Mouse (Mus musculus) thymus, postnatal 0 days (tissue): ENCODE results near the gene Tanc1. TPM values are rescaled to one million over a fixed set of nuclear protein-coding genes. Genes with fewer than 3 reads are reported as not detected.

Source experiments
- DNase-seq: peaks from one replicate; pipeline ENCODE4 v3.0.0-alpha.2; 2015; ENCODE audit warnings: low spot score
- polyA plus RNA-seq: library from polyadenylated mRNA; unstranded; fragments of >200 nt; fragmentation: Nextera tagmentation; extraction: Ambion mirVana; gene quantifications from 2 replicates; pipeline ENCODE4 v1.2.1, GENCODE M21; 2015

The Tanc1 gene
- polyA plus RNA-seq, 1 experiment from 2014 or later: 3.3 TPM

DNA sequence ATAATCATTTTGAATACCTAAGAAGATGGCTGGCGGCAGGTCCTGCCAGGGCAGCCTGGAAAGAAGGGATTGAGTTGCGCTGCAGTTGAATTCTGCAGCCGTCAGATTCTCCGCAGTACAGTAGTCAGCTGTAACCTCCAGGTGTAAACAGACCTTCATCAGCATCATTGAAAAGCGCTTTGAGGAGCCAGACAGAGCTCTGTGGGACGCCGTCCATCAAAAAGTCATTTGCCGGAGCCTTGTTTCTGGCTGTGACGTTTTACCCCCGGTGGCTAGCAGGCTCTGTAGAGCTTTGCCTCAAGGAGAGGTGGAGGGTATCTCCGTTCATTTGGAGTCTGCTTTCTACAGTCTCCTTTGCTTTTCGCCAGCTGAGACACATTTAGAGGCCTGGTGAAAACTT lies 36.6 kb downstream of the Tanc1 start:
- no peak for DNase-seq

- no peak for DNase-seq
Measured at GRCm38 (mm10) chr2:59651801-59652200, 40.0 kb downstream of the Tanc1 start.

- DNase-seq: no peak
Measured at GRCm38 (mm10) chr2:59652702-59653101, 40.9 kb downstream of the Tanc1 start.

GRCm38 (mm10) chr2:59653306-59654165 lies 41.7 kb downstream of the Tanc1 start:
- no peak for DNase-seq

DNA sequence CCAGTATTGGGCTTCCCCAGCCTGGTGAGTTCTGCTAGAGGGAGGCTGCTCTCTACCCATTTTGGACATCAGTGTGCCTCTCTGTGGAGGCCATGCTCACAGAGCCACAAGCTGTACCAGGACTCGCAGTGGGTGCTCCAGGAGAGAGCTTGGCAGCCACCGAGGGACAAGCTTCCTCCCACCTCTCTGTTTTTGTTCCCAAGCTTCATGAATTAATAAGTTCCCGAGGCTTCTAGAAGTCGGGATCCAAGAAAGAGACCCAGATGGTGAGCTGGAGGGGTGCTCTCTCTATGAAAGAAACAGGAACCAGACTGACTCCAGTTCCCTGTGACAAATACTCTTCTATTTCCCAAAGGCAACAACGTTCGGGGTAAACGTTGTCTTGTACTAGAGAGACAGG lies 43.6 kb downstream of the Tanc1 start:
- no peak for DNase-seq

GRCm38 (mm10) chr2:59656680-59657079 lies 44.8 kb downstream of the Tanc1 start:
- no peak for DNase-seq

GRCm38 (mm10) chr2:59659686-59660085 lies 47.8 kb downstream of the Tanc1 start:
- no peak for DNase-seq

- no peak for DNase-seq
Measured at GRCm38 (mm10) chr2:59660891-59661805, 49.3 kb downstream of the Tanc1 start.

DNA sequence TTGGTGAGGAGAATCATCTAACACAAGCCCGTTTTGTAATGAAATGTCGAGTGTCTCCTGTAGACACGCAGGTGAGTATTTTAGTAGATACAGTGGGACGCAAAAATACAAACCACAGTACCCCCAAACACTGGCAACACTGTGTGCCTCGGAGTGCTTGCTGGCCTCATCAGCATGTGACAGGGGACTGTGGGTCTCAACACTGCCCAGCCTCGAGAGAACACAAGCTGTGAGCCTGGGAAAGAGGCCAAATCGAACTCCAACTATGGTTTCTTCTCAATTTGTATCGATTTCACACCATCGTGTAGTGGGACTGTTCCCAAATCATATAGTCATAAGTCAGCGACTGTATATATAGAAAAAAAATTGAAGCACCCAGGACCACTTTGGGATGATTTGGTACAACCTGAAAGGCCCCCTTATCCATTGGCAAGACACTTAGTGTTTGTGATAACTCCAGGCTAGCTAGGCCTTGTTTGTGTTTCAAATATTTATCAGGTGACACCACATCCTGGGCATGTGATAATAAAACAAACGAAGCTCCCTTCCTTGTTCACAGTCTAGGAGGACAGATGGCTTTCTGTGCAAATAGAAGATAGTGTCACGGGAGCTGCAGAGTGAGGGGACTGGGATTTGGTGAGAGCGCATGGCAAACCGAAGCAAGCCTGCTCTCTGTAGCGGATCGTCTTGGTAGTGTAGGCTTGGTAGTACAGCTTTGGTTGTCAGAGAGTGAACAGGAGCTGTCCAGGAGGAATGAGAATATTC lies 53.1 kb downstream of the Tanc1 start:
- DNase-seq: no peak

GRCm38 (mm10) chr2:59666533-59666932 lies 54.7 kb downstream of the Tanc1 start:
- DNase-seq: no peak

- no peak for DNase-seq
Measured at GRCm38 (mm10) chr2:59670087-59671060, 58.5 kb downstream of the Tanc1 start.

- no peak for DNase-seq
Measured at GRCm38 (mm10) chr2:59671671-59672070, 59.8 kb downstream of the Tanc1 start.

DNA sequence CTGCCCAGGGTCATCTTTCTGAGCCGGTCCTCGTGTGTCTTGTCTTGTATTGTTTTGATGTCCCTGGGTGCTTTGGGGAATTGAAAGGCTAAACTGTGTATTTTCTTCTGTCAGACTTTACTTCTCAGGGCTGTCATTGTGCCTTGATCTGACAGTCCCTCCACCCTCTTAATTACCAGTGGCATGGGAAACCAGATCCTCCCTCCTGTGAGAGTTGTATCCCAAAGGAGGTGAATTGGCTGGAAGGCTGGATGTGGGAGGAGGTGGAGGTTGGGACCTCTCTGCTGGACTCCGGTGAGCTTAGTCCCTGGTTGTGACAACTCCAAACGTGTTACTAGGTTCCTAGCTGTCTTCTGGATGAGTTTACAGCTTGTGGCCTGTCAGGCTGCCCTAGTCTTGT lies 60.2 kb downstream of the Tanc1 start:
- no peak for DNase-seq

GRCm38 (mm10) chr2:59672686-59673085 lies 60.8 kb downstream of the Tanc1 start:
- no peak for DNase-seq

GRCm38 (mm10) chr2:59673351-59673750 lies 61.5 kb downstream of the Tanc1 start:
- DNase-seq: no peak

- DNase-seq: no peak
Measured at GRCm38 (mm10) chr2:59673877-59674276, 62.0 kb downstream of the Tanc1 start.

DNA sequence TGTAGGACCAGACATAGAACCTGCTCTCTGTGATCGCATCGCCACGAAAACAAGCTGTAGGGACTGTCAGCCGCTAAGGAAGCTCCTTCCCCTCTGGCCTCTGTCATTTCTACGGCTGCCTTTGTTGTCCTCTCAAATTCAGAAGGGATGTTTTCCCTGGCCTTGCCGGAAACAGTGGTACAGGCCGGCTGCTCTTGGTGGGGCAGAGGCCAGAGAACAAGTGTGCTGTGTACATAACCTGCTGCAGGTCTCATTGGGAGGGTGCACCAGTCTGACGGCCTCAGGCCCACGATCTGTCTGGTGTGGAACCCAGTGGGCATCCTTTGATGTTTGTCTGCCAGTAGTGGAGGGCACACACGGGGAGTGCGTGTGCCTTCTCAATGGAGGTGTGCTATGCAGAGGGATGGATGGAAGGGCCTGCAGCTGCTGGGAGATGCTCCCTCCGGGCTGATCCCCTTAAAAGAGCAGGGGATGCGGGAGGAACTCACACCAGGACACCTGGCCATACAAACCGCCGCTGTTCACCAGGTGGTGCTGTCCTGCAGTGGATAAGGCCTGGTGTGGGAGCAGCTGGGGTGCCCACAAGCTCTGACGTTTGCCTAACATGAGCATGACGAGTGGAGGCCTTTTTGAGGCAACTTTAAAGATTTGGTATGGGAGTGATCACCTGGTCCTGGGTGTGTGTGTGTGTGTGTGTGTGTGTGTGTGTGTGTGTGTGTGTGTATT lies 63.6 kb downstream of the Tanc1 start:
- no peak for DNase-seq

DNA sequence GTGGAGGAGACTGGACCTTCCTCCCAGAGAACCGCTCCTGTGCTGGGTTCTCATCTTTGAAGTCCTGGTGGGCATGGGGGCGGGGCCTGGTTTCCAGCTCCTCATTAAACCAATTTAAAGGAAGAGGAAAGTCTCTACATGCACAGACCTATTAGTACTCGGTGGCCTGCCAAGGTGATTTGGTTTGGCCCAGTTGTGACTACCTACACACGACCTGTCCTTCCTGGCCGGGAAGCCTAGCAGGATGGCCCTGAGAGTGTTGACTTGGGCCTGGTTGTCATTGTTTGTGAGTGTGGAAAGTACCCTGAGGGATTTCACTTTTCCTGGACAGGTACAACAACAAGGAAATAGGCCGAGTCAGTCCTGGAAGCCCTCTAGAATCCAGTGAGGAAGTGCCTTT lies 64.2 kb downstream of the Tanc1 start:
- DNase-seq: no peak

DNA sequence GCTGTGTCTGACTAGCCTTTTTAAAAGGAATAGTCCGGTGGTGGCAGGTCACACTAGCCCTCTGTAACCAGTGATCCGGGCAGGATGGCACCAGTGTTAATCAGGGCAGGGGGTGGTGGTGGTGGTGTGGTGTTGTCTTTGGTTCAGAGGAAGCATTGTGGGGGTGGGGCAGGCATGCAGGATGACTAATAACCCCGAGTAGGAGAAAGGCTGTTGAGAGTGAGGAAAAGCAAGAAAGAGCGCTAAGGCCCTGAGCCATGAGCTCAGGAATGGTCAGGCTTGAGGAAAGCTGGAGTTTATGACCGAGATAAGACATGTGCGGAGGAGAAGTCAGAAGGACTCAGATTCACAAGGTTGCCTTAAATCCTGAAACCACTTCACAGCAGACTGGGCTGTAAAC lies 64.6 kb downstream of the Tanc1 start:
- no peak for DNase-seq
